Mouse (Mus musculus): ENCODE results near the gene C2cd4d.

- TF ChIP-seq POLR2A (IDR thresholded peaks at IDR 0.05; ENCODE audit: insufficient read depth, low read length) (no peak), CTCF (IDR thresholded peaks at IDR 0.05; ENCODE audit: low read depth, low read length) (no peak)
These were observed 36.0 kb downstream of the C2cd4d start, which contains the start of gene Lingo4 for GRCm38 (mm10) chr3:94398217-94398616.
